Comparison of ENCODE assay signal across 8 mouse cellular contexts in genomic region chr2:85060591-85061060, GRCm38 (mm10). TPM values are rescaled to one million over a fixed set of nuclear protein-coding genes. Genes with fewer than 3 reads are reported as not detected.
DNase-seq lines count a peak whose midpoint lies in the region; ATAC-seq lines count a peak whose summit lies in the region.

No protein-coding gene starts in this region.

- peak; percentile 76 for DNase-seq in ES-CJ7 (ENCODE audit: low read depth, low spot score)
- peak; percentile 81 for DNase-seq in adrenal gland, postnatal 25 days
- DNase-seq in forelimb bud, embryonic 11.5 days (ENCODE audit: low read depth, low spot score) = peak; percentile 45
- DNase-seq in liver = peak; percentile 61
- peak; percentile 36 for DNase-seq in naive thymus-derived CD4-positive, alpha-beta T cell, adult 2 months (ENCODE audit: low read depth)
- no peak for DNase-seq in retina, postnatal 1 day
- DNase-seq in layer of hippocampus, adult 9-11 months = no peak

- peak; percentile 41 for ATAC-seq in hindbrain, embryonic 13.5 days (ENCODE audit: low FRiP score)

- H3K27me3 ChIP-seq in hindbrain, embryonic 13.5 days = no peaks in the 10 kb centered on the region

- H3K36me3 ChIP-seq in hindbrain, embryonic 13.5 days = peaks cover 96% of the 10 kb centered on the region

- peak overlapping the region; percentile 14 for H3K4me3 ChIP-seq in hindbrain, embryonic 13.5 days

- H3K4me1 ChIP-seq in hindbrain, embryonic 13.5 days (replicated peaks) = peaks cover 10% of the 10 kb centered on the region

- peak overlapping the region; percentile 35 for H3K4me2 ChIP-seq in hindbrain, embryonic 13.5 days

- H3K9me3 ChIP-seq in hindbrain, embryonic 13.5 days = no peaks in the 10 kb centered on the region

- no peak overlapping the region for H3K9ac ChIP-seq in hindbrain, embryonic 13.5 days

- 35% methylated on average over 11 of the region's 11 CpGs for WGBS in hindbrain, embryonic 13.5 days

- no peak overlapping the region for H3K27ac ChIP-seq in hindbrain, embryonic 13.5 days

RNA-seq across cellular contexts. Expression of gene Tnks1bp1, which starts 12.8 kb away (rescaled TPM):
- 80.1 and 137 TPM in 2 replicates for total RNA-seq in adrenal gland, postnatal 25 days (2021)
- 27.2 and 30.2 TPM in 2 replicates for polyA plus RNA-seq in hindbrain, embryonic 13.5 days (2015; fragmentation: Nextera tagmentation; extraction: Ambion mirVana)

RNA-seq across cellular contexts. Expression of gene P2rx3, which starts 23.4 kb away (rescaled TPM):
- 0.76 and 2.2 TPM in 2 replicates for total RNA-seq in adrenal gland, postnatal 25 days (2021)
- polyA plus RNA-seq in hindbrain, embryonic 13.5 days (2015; fragmentation: Nextera tagmentation; extraction: Ambion mirVana) = 19.3 and 20.3 TPM in 2 replicates

RNA-seq across cellular contexts. Expression of gene Ssrp1, which starts 23.6 kb away (rescaled TPM):
- 132 and 136 TPM in 2 replicates for total RNA-seq in adrenal gland, postnatal 25 days (2021)
- 190 and 199 TPM in 2 replicates for polyA plus RNA-seq in hindbrain, embryonic 13.5 days (2015; fragmentation: Nextera tagmentation; extraction: Ambion mirVana)

Comparison
In these comparisons a context has a peak if more than half of its experiments do, and no peak if none do; other contexts are left out.
1. DNase-seq: peak in ES-CJ7 (single experiment), adrenal gland, postnatal 25 days (single experiment), forelimb bud, embryonic 11.5 days (single experiment), liver (single experiment) and naive thymus-derived CD4-positive, alpha-beta T cell, adult 2 months (single experiment); none in retina, postnatal 1 day (single experiment) and layer of hippocampus, adult 9-11 months (single experiment).